Mouse (Mus musculus) kidney, embryonic 16.5 days (tissue): Measurements from ENCODE around the gene Gm20708. TPM values are rescaled to one million over a fixed set of nuclear protein-coding genes. Genes with fewer than 3 reads are reported as not detected.
"Not testable (repeated sequence)": the region's sequence is repeated elsewhere in the genome, so short reads cannot be mapped to it uniquely, and the experiment has no call there.

Experiments used
- ATAC-seq: fragments of 200-750 bp; cut with Nextera tagmentation; 2 replicates; pipeline ENCODE4 v1.8.0; 2017; ENCODE audit warnings: moderate TSS enrichment; ENCODE audit not compliant: low FRiP score, low TSS enrichment
- H3K27ac ChIP-seq: fragments of 300-500 bp; sonication (generic); 2 replicates; pipeline ENCODE4 v1.5.1; 2014; ENCODE audit warnings: low read length
- H3K27me3 ChIP-seq: fragments of 300-500 bp; sonication (generic); 2 replicates; pipeline ENCODE4 v1.6.1; 2014; ENCODE audit warnings: low read length, control low read depth, mixed read lengths; ENCODE audit not compliant: insufficient read depth
- H3K36me3 ChIP-seq: fragments of 300-500 bp; sonication (generic); 2 replicates; pipeline ENCODE4 v1.6.1; 2014; ENCODE audit warnings: low read length, control low read depth, mixed read lengths; ENCODE audit not compliant: insufficient read depth
- H3K4me1 ChIP-seq: fragments of 300-500 bp; sonication (generic); 2 replicates; pipeline ENCODE4 v1.6.1; 2014; ENCODE audit warnings: low read length, control low read depth, mixed read lengths; ENCODE audit not compliant: insufficient read depth
- H3K4me2 ChIP-seq: fragments of 300-500 bp; sonication (generic); replicated peaks from 2 replicates; pipeline ENCODE4 v1.6.1; 2014; ENCODE audit warnings: low read depth, low read length
- H3K4me3 ChIP-seq: fragments of 300-500 bp; sonication (generic); 2 replicates; pipeline ENCODE4 v1.5.1; 2014; ENCODE audit warnings: mild to moderate bottlenecking, low read length
- H3K9ac ChIP-seq: fragments of 300-500 bp; sonication (generic); replicated peaks from 2 replicates; pipeline ENCODE4 v1.6.1; 2014; ENCODE audit warnings: low read length
- H3K9me3 ChIP-seq: fragments of 300-500 bp; sonication (generic); 2 replicates; pipeline ENCODE4 v1.6.1; 2016; ENCODE audit warnings: low read length, control low read depth
- WGBS: fragments of 180-500 bp; shearing (Covaris S2); extraction: QIAGEN DNeasy Blood & Tissue Kit; methylation state at CpG from one replicate; pipeline ENCODE4 v1.1.7; 2014; 5-methylcytosine and 5-hydroxymethylcytosine counted together
- polyA plus RNA-seq: library from polyadenylated mRNA; unstranded; fragments of >200 nt; fragmentation: Nextera tagmentation; extraction: Ambion mirVana; gene quantifications from 2 replicates; pipeline ENCODE4 v1.2.1, GENCODE M21; 2015

Gene Gm20708
- polyA plus RNA-seq, 1 experiment from 2014 or later = 0.26 TPM

DNA sequence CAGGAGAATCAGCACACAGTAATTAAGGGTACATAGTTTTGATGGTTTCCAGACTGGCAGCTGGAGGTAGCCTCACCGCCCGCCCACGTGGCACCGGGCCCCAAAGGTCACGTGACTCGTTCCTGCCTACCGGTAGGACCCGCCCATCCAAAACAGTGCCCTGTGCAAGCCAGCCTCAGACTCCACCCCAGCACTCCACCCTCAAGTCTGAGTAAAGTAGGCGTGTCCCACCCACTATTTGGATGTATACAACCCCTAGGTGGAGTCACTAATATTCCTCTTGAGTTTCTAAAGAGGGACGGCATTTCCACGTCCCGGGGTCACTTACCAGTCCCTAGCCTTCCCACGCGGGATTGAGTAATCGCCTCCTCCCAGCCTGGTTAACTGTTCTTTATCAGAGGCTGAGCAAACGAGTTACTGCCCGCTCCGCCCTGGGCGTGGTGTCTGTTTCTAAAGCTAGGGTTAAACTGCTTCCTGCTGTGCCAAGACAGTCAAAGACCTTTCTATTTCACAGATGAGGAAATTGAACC is 28.8 kb upstream of the Gm20708 start:
- Histone ChIP-seq H3K27me3 (no peaks in the 10 kb centered on the region), H3K36me3 (peaks cover under 1% of the 10 kb centered on the region; the same call in 1 of the 2 replicates), H3K9me3 (no peaks in the 10 kb centered on the region), H3K4me1 (peaks cover 46% of the 10 kb centered on the region), H3K27ac (peak overlapping the region; percentile 89), H3K4me3 (peak overlapping the region; percentile 65), H3K9ac (peak overlapping the region; percentile 85), H3K4me2 (peak overlapping the region; percentile 97)
- peak; percentile 71 for ATAC-seq
- WGBS = under 1% methylated on average over 19 of the region's 19 CpGs

DNA sequence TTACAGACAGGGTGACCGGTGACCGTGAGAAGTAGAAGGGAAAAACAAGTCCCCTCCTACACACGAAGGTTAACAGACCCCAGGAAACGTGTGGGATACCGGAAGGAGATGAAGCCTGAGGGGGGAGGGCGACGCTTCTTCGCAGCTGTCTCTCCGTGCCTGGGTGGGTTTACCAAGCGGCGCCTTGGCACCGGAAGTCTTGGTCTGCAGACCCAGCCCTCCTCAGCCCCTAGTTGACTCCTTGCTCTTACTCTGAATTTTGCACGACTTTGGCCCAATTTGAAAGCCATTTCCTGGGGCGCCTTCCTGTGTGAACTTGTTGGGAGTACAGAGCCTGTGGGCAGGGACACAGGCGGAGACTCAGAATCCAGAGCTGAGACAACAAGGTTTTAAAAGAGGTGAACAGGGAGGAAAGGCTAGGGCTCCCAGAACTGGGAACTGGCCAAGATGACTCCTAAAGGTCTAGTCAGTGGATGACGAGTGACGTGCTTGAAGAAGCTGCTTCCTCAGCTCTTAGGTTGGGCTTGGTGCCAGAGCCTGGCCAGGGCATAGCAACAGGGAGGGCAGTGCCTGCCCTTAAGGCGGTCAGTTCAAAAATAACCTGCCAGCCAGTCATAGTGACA is 28.2 kb upstream of the Gm20708 start:
- peak overlapping the region; percentile 65 for H3K4me3 ChIP-seq
- H3K27ac ChIP-seq = peak overlapping the region; percentile 89
- H3K9ac ChIP-seq = peak overlapping the region; percentile 54
- WGBS = 12% methylated on average over 18 of the region's 18 CpGs
- H3K27me3 ChIP-seq = no peaks in the 10 kb centered on the region
- H3K4me2 ChIP-seq = peak overlapping the region; percentile 97
- H3K4me1 ChIP-seq = peaks cover 46% of the 10 kb centered on the region
- no peak for ATAC-seq
- H3K36me3 ChIP-seq = no peaks in the 10 kb centered on the region
- H3K9me3 ChIP-seq = no peaks in the 10 kb centered on the region

GRCm38 (mm10) chr11:117781993-117782704 is 27.3 kb upstream of the Gm20708 start, which contains the start of the genes Tmc8 and Tmc6:
TSS of gene Tmc8 (plus strand) at chr11:117782076.
TSS of gene Tmc6 (minus strand) at chr11:117782198.
- WGBS = 49% methylated on average over 24 of the region's 24 CpGs
- no peaks in the 10 kb centered on the region for H3K9me3 ChIP-seq
- H3K4me2 ChIP-seq = peak within 1 kb of the TSS; percentile 97
- peak within 1 kb of the TSS; percentile 65 for H3K4me3 ChIP-seq
- H3K4me1 ChIP-seq = peaks cover 46% of the 10 kb centered on the region
- H3K27me3 ChIP-seq = no peaks in the 10 kb centered on the region
- no peak for ATAC-seq
- no peaks in the 10 kb centered on the region for H3K36me3 ChIP-seq
- H3K9ac ChIP-seq = peak within 1 kb of the TSS; percentile 70
- H3K27ac ChIP-seq = peak within 1 kb of the TSS; percentile 89

GRCm38 (mm10) chr11:117782705-117783034 is 26.8 kb upstream of the Gm20708 start:
- Histone ChIP-seq H3K4me1 (peaks cover 46% of the 10 kb centered on the region), H3K4me3 (peak overlapping the region; percentile 41), H3K9ac (peak overlapping the region; percentile 70), H3K9me3 (no peaks in the 10 kb centered on the region), H3K27me3 (no peaks in the 10 kb centered on the region), H3K4me2 (peak overlapping the region; percentile 62), H3K27ac (peak overlapping the region; percentile 67; the same call in 1 of the 2 replicates), H3K36me3 (no peaks in the 10 kb centered on the region)
- 55% methylated on average over 9 of the region's 9 CpGs for WGBS
- ATAC-seq = no peak

- H3K9me3 ChIP-seq = no peaks in the 10 kb centered on the region
- peak overlapping the region; percentile 70 for H3K9ac ChIP-seq
- H3K36me3 ChIP-seq = no peaks in the 10 kb centered on the region
- peaks cover 46% of the 10 kb centered on the region for H3K4me1 ChIP-seq
- WGBS = 3% methylated on average over 31 of the region's 31 CpGs
- H3K4me2 ChIP-seq = peak overlapping the region; percentile 62
- no peaks in the 10 kb centered on the region for H3K27me3 ChIP-seq
- H3K27ac ChIP-seq = peak overlapping the region; percentile 67; the same call in 1 of the 2 replicates
- peak overlapping the region; percentile 41 for H3K4me3 ChIP-seq
- no peak for ATAC-seq
Observed at GRCm38 (mm10) chr11:117783089-117783488, 26.4 kb upstream of the Gm20708 start.

DNA sequence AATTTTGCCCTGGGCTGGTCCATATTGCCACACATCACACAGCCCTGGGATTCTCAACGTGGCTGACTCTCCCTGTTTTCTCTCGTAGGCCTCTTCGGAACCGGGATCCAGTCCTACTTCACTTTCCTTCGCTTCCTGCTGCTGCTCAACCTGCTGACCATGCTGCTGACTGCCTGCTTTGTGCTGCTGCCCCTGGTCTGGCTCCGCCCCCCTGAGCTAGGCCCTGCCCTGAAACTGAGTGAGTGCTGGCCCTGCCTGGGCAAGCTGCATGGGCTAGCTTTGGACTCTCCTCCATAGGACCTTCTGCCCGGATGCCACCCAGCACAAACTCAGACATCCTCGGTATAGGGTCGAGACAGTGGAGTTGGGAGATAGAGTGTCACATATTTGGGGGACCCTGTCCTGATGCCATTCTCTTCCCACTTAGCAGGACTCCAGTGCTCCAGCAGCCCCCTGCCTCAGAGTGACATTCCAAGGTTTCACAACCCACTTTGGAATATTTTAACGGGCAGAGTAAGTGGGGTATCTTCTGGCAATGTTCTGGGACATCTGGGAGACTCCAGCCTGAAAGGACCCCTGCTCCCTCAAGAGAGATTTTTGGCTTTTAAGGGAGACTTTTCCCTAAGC is 25.7 kb upstream of the Gm20708 start:
- Histone ChIP-seq H3K27ac (no peak overlapping the region), H3K4me1 (peaks cover 39% of the 10 kb centered on the region), H3K9me3 (no peaks in the 10 kb centered on the region), H3K9ac (peak overlapping the region; percentile 70), H3K36me3 (no peaks in the 10 kb centered on the region), H3K4me2 (peak overlapping the region; percentile 62), H3K4me3 (peak overlapping the region; percentile 41), H3K27me3 (no peaks in the 10 kb centered on the region)
- no peak for ATAC-seq
- 42% methylated on average over 10 of the region's 10 CpGs for WGBS

- no peak for ATAC-seq
- WGBS = 10% methylated on average over 10 of the region's 10 CpGs
- H3K9ac ChIP-seq = peak overlapping the region; percentile 1; the same call in 1 of the 2 replicates
Observed at GRCm38 (mm10) chr11:117786294-117786693, 23.2 kb upstream of the Gm20708 start.

GRCm38 (mm10) chr11:117788481-117788880 is 21.0 kb upstream of the Gm20708 start:
- peaks cover 25% of the 10 kb centered on the region for H3K4me1 ChIP-seq
- not testable (repeated sequence) for H3K9ac ChIP-seq, H3K4me2 ChIP-seq, H3K4me3 ChIP-seq, H3K27ac ChIP-seq, H3K36me3 ChIP-seq, ATAC-seq, H3K9me3 ChIP-seq, H3K27me3 ChIP-seq
- 80% methylated on average over 7 of the region's 7 CpGs for WGBS

More at GRCm38 (mm10) chr11:117786294-117786693, 23.2 kb upstream of the Gm20708 start:
- peaks cover 30% of the 10 kb centered on the region for H3K4me1 ChIP-seq
- no peak overlapping the region for H3K4me3 ChIP-seq
- no peaks in the 10 kb centered on the region for H3K36me3 ChIP-seq
- no peak overlapping the region for H3K4me2 ChIP-seq
- H3K27me3 ChIP-seq = no peaks in the 10 kb centered on the region
- H3K27ac ChIP-seq = no peak overlapping the region
- H3K9me3 ChIP-seq = no peaks in the 10 kb centered on the region

DNA sequence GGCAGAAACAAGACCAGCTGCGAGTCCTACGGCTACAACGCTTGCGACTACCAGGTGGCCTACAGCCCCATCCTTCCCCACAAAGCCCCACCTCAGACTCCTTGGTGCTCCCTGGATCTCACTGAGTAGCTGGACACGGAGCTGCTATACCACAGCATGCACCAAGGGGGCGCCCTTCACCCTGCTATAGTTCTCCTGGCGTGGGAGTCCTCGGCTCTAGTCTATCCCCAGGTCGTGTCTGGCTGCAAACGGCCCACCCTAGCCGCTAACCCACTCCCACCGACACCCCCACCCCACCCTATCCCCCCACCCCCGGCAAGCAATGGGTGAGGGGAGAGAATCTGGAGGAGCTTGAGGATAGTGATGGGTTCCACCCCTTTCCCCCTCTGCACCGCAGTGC is 19.2 kb upstream of the Gm20708 start:
- Histone ChIP-seq H3K27ac (0 out of 2 replicates have a peak overlapping the region, but pooled peaks have one; percentile 38), H3K27me3 (no peaks in the 10 kb centered on the region), H3K4me3 (peak overlapping the region; percentile 32), H3K9ac (peak overlapping the region; percentile 54), H3K36me3 (no peaks in the 10 kb centered on the region), H3K4me1 (peaks cover 24% of the 10 kb centered on the region), H3K4me2 (peak overlapping the region; percentile 57), H3K9me3 (no peaks in the 10 kb centered on the region)
- peak; percentile 43 for ATAC-seq
- WGBS = 3% methylated on average over 14 of the region's 14 CpGs
